Mouse (Mus musculus): ENCODE data around the gene Hamp.

Gene Hamp

GRCm38 (mm10) chr7:30908992-30909431 is 34.8 kb downstream of the Hamp start:
- DNase-seq (ENCODE audit: low read depth, low spot score): no peak

GRCm38 (mm10) chr7:30908277-30908991 is 35.4 kb downstream of the Hamp start:
- DNase-seq (ENCODE audit: low read depth, low spot score): peak; percentile 68

GRCm38 (mm10) chr7:30904042-30904441 is 39.8 kb downstream of the Hamp start:
- no peak for DNase-seq (ENCODE audit: low read depth, low spot score)

GRCm38 (mm10) chr7:30895217-30895616 is 48.6 kb downstream of the Hamp start:
- no peak for DNase-seq (ENCODE audit: low read depth, low spot score)

- DNase-seq (ENCODE audit: low read depth, low spot score): no peak
Measured at GRCm38 (mm10) chr7:30892515-30892914, 51.3 kb downstream of the Hamp start.
